8 mouse cellular contexts compared by ENCODE assay signal in genomic region chr11:77077331-77077730, GRCm38 (mm10). TPM values are rescaled to one million over a fixed set of nuclear protein-coding genes. Genes with fewer than 3 reads are reported as not detected.
A peak's percentile ranks its signal among the peaks of the same experiment; 100 is the strongest.
DNase-seq lines count a peak whose midpoint lies in the region; ATAC-seq and TF ChIP-seq lines count a peak whose summit lies in the region.
"Not testable (repeated sequence)": the region's sequence is repeated elsewhere in the genome, so short reads cannot be mapped to it uniquely, and the experiment has no call there.

No protein-coding gene starts in this region.

- peak overlapping the region; percentile 86 for H3K9ac ChIP-seq in embryonic facial prominence, embryonic 12.5 days
- H3K9ac ChIP-seq in forebrain, postnatal 0 days: peak overlapping the region; percentile 68
- peak overlapping the region; percentile 87 for H3K9ac ChIP-seq in hindbrain, embryonic 11.5 days (ENCODE audit: low read depth, low read length)
- peak overlapping the region; percentile 77 for H3K9ac ChIP-seq in kidney, embryonic 15.5 days
- peak overlapping the region; percentile 83 for H3K9ac ChIP-seq in liver, embryonic 12.5 days
- peak overlapping the region; percentile 54 for H3K9ac ChIP-seq in neural tube, embryonic 15.5 days (replicated peaks)

- H3K36me3 ChIP-seq in E14TG2a.4 (ENCODE audit: insufficient read depth, low read length): peaks cover 41% of the 10 kb centered on the region
- peaks cover 24% of the 10 kb centered on the region for H3K36me3 ChIP-seq in embryonic facial prominence, embryonic 12.5 days
- peaks cover 11% of the 10 kb centered on the region for H3K36me3 ChIP-seq in forebrain, postnatal 0 days (ENCODE audit: insufficient read depth)
- not testable (repeated sequence) for H3K36me3 ChIP-seq in hindbrain, embryonic 11.5 days (ENCODE audit: control insufficient read depth, insufficient read depth, low read length)
- peaks cover 38% of the 10 kb centered on the region for H3K36me3 ChIP-seq in kidney, embryonic 15.5 days
- peaks cover 38% of the 10 kb centered on the region for H3K36me3 ChIP-seq in liver, embryonic 12.5 days
- H3K36me3 ChIP-seq in midbrain, embryonic 10.5 days: peaks cover 39% of the 10 kb centered on the region
- peaks cover 20% of the 10 kb centered on the region for H3K36me3 ChIP-seq in neural tube, embryonic 15.5 days

- H3K27ac ChIP-seq in embryonic facial prominence, embryonic 12.5 days; forebrain, postnatal 0 days (ENCODE audit: low read depth, low read length); hindbrain, embryonic 11.5 days (ENCODE audit: low read depth, low read length): not testable (repeated sequence)
- peak overlapping the region; percentile 90; the same call in 1 of the 2 replicates for H3K27ac ChIP-seq in kidney, embryonic 15.5 days
- H3K27ac ChIP-seq in liver, embryonic 12.5 days: peak overlapping the region; percentile 88
- peak overlapping the region; percentile 95 for H3K27ac ChIP-seq in midbrain, embryonic 10.5 days (replicated peaks)
- peak overlapping the region; percentile 93 for H3K27ac ChIP-seq in neural tube, embryonic 15.5 days (replicated peaks)

- not testable (repeated sequence) for TF ChIP-seq CTCF in E14TG2a.4 (conservative IDR thresholded peaks at IDR 0.05; ENCODE audit: low read length); forebrain, postnatal 0 days (IDR thresholded peaks at IDR 0.05; ENCODE audit: low read depth)

- not testable (repeated sequence) for H3K9me3 ChIP-seq in E14TG2a.4 (ENCODE audit: low read length); embryonic facial prominence, embryonic 12.5 days; forebrain, postnatal 0 days (ENCODE audit: low read length); hindbrain, embryonic 11.5 days (ENCODE audit: control insufficient read depth, low read length); kidney, embryonic 15.5 days (replicated peaks); liver, embryonic 12.5 days (replicated peaks); midbrain, embryonic 10.5 days (replicated peaks); neural tube, embryonic 15.5 days (replicated peaks)

- H3K4me3 ChIP-seq in E14TG2a.4 (replicated peaks; ENCODE audit: low read length): peak overlapping the region; percentile 93
- peak overlapping the region; percentile 70 for H3K4me3 ChIP-seq in embryonic facial prominence, embryonic 12.5 days
- peak overlapping the region; percentile 79 for H3K4me3 ChIP-seq in forebrain, postnatal 0 days (ENCODE audit: low read depth, low read length)
- peak overlapping the region; percentile 91 for H3K4me3 ChIP-seq in hindbrain, embryonic 11.5 days (ENCODE audit: low read depth, low read length)
- H3K4me3 ChIP-seq in kidney, embryonic 15.5 days (replicated peaks): peak overlapping the region; percentile 72
- peak overlapping the region; percentile 91 for H3K4me3 ChIP-seq in liver, embryonic 12.5 days
- H3K4me3 ChIP-seq in midbrain, embryonic 10.5 days: peak overlapping the region; percentile 94
- peak overlapping the region; percentile 79 for H3K4me3 ChIP-seq in neural tube, embryonic 15.5 days (replicated peaks)

- H3K4me2 ChIP-seq in embryonic facial prominence, embryonic 12.5 days (replicated peaks): peak overlapping the region; percentile 90
- peak overlapping the region; percentile 89 for H3K4me2 ChIP-seq in forebrain, postnatal 0 days (ENCODE audit: low read depth)
- peak overlapping the region; percentile 85 for H3K4me2 ChIP-seq in hindbrain, embryonic 11.5 days (replicated peaks; ENCODE audit: low read depth, low read length)
- peak overlapping the region; percentile 69 for H3K4me2 ChIP-seq in kidney, embryonic 15.5 days
- peak overlapping the region; percentile 84 for H3K4me2 ChIP-seq in liver, embryonic 12.5 days
- peak overlapping the region; percentile 94 for H3K4me2 ChIP-seq in neural tube, embryonic 15.5 days

- WGBS in embryonic facial prominence, embryonic 12.5 days: 70% methylated on average over 4 of the region's 4 CpGs
- WGBS in forebrain, postnatal 0 days: 49% methylated on average over 4 of the region's 4 CpGs
- WGBS in hindbrain, embryonic 11.5 days: 61% methylated on average over 4 of the region's 4 CpGs
- WGBS in kidney, embryonic 15.5 days: 52% methylated on average over 4 of the region's 4 CpGs
- 52% methylated on average over 4 of the region's 4 CpGs for whole genome bisulfite sequencing in liver, embryonic 12.5 days (ENCODE audit: insufficient replicate concordance)
- WGBS in midbrain, embryonic 10.5 days: 61% methylated on average over 4 of the region's 4 CpGs
- 57% methylated on average over 4 of the region's 4 CpGs for WGBS in neural tube, embryonic 15.5 days

- DNase-seq in forebrain, postnatal 0 days; hindbrain, embryonic 11.5 days (ENCODE audit: low spot score); midbrain, embryonic 10.5 days (ENCODE audit: low spot score): not testable (repeated sequence)

- peaks cover 11% of the 10 kb centered on the region for H3K4me1 ChIP-seq in E14TG2a.4 (replicated peaks; ENCODE audit: low read depth, low read length)
- H3K4me1 ChIP-seq in embryonic facial prominence, embryonic 12.5 days; forebrain, postnatal 0 days (ENCODE audit: insufficient read depth); hindbrain, embryonic 11.5 days (replicated peaks; ENCODE audit: control insufficient read depth, insufficient read depth, low read length): not testable (repeated sequence)
- H3K4me1 ChIP-seq in kidney, embryonic 15.5 days: peaks cover 13% of the 10 kb centered on the region; the same call in 1 of the 2 replicates
- H3K4me1 ChIP-seq in liver, embryonic 12.5 days: peaks cover 20% of the 10 kb centered on the region
- H3K4me1 ChIP-seq in midbrain, embryonic 10.5 days: peaks cover 14% of the 10 kb centered on the region
- H3K4me1 ChIP-seq in neural tube, embryonic 15.5 days: peaks cover 14% of the 10 kb centered on the region

- not testable (repeated sequence) for ATAC-seq in embryonic facial prominence, embryonic 12.5 days (ENCODE audit: insufficient number of reproducible peaks, insufficient read depth, low FRiP score, low TSS enrichment); forebrain, postnatal 0 days; hindbrain, embryonic 11.5 days (ENCODE audit: low FRiP score); kidney, embryonic 15.5 days (replicated peaks; ENCODE audit: low FRiP score); liver, embryonic 12.5 days; neural tube, embryonic 15.5 days (ENCODE audit: low FRiP score)

- not testable (repeated sequence) for H3K27me3 ChIP-seq in E14TG2a.4 (ENCODE audit: insufficient read depth, low read length); embryonic facial prominence, embryonic 12.5 days; forebrain, postnatal 0 days (ENCODE audit: insufficient read depth, low read length); hindbrain, embryonic 11.5 days (ENCODE audit: control insufficient read depth, insufficient read depth, low read length); midbrain, embryonic 10.5 days (ENCODE audit: low read depth, poor library complexity, severe bottlenecking); neural tube, embryonic 15.5 days (replicated peaks)
- H3K27me3 ChIP-seq in kidney, embryonic 15.5 days: peaks cover 11% of the 10 kb centered on the region
- peaks cover 21% of the 10 kb centered on the region for H3K27me3 ChIP-seq in liver, embryonic 12.5 days (replicated peaks)

RNA-seq across cellular contexts. Expression of gene Nsrp1, which starts 0.9 kb away (rescaled TPM):
- 70.4 and 72.2 TPM in 2 replicates for polyA plus RNA-seq in embryonic facial prominence, embryonic 12.5 days (2016; fragmentation: Nextera tagmentation; extraction: Ambion mirVana)
- total RNA-seq in forebrain, postnatal 0 days (2014; rRNA removed): 4.2 and 5.7 TPM in 2 replicates
- polyA plus RNA-seq in forebrain, postnatal 0 days (2015; fragmentation: Nextera tagmentation; extraction: Ambion mirVana): 46.4 and 49.9 TPM in 2 replicates
- polyA plus RNA-seq in hindbrain, embryonic 11.5 days (2014; fragmentation: Nextera tagmentation; extraction: Ambion mirVana): 57.0 and 67.4 TPM in 2 replicates
- polyA plus RNA-seq in kidney, embryonic 15.5 days (2015; fragmentation: Nextera tagmentation; extraction: Ambion mirVana): 75.1 and 77.7 TPM in 2 replicates
- 34.9 and 37.1 TPM in 2 replicates for polyA plus RNA-seq in liver, embryonic 12.5 days (2016; fragmentation: Nextera tagmentation; extraction: Ambion mirVana)
- polyA plus RNA-seq in midbrain, embryonic 10.5 days (2016; fragmentation: Nextera tagmentation; extraction: Ambion mirVana): 52.4 and 61.1 TPM in 2 replicates
- 45.5 and 61.8 TPM in 2 replicates for polyA plus RNA-seq in neural tube, embryonic 15.5 days (2015; fragmentation: Nextera tagmentation; extraction: Ambion mirVana)
